Mouse (Mus musculus): ENCODE measurements around the gene Cyp2d11. TPM values are rescaled to one million over a fixed set of nuclear protein-coding genes. Genes with fewer than 3 reads are reported as not detected.
A peak's percentile ranks its signal among the peaks of the same experiment; 100 is the strongest.

The Cyp2d11 gene
- polyA plus RNA-seq, 1 experiment, result not detected

DNA sequence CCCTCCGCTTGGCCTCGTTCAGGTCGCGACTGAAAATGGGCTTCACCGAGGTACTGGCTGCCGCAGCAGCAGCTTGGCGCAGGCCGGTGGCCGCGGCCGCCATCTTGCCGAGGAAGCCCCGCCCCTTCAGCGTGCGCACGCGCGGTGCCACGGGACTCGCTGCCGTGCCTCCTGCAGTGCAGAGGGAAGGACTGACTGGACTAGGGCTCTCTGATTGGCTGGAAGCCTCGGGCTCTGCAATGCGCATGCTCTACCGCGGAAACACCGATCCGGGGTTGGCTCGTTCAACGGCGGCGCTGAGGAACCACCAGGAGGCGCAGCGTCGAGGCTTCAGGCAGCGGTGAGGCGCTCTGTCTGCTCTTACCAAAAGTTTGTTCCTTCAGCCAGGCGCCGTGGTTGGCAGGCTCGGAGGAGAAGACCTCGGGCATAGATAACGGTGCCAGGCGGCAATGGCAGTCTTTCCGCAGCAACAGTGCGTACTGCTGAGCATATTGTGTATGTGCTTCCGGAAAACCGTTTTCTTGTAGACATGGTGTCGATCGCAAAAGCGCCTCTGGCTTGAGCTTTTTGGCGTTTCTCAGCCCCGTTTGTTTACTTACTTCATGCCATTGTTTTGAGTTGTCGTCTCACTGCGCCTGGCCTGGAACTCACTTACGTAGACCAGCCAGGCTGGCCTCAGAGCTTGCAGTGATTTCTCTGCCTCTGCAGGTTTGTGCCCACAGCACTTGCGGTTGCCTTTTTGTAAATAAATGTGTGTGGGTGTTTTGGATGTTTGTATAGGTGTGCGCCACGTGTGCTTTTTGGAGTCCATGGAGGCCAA lies 39.5 kb downstream of the Cyp2d11 start, which contains the start of gene Ndufa6:
Gene Ndufa6, minus strand, starts transcription at position 197 of the 820 bp plus-strand sequence.
- TF ChIP-seq POLR2A (IDR thresholded peaks at IDR 0.05; ENCODE audit: borderline replicate concordance, low read depth, low read length) (peak; percentile 96), CTCF (IDR thresholded peaks at IDR 0.05; ENCODE audit: low read depth, low read length) (peak; percentile 41; the same call in 1 of the 2 replicates)
- H3K4me3 ChIP-seq (ENCODE audit: insufficient read depth, low read length), result peak within 1 kb of the TSS; percentile 77
- peak within 1 kb of the TSS; percentile 70 for H3K27ac ChIP-seq (ENCODE audit: insufficient read depth, low read depth, low read length)
- peaks cover 10% of the 10 kb centered on the region for H3K4me1 ChIP-seq (ENCODE audit: control insufficient read depth, insufficient read depth, low read length)

- TF ChIP-seq POLR2A (IDR thresholded peaks at IDR 0.05; ENCODE audit: borderline replicate concordance, low read depth, low read length), result no peak
- no peak for TF ChIP-seq CTCF (IDR thresholded peaks at IDR 0.05; ENCODE audit: low read depth, low read length)
- Histone ChIP-seq H3K4me3 (ENCODE audit: insufficient read depth, low read length) (peak overlapping the region; percentile 71), H3K27ac (ENCODE audit: insufficient read depth, low read depth, low read length) (peak overlapping the region; percentile 8), H3K4me1 (ENCODE audit: control insufficient read depth, insufficient read depth, low read length) (peaks cover 15% of the 10 kb centered on the region)
These were observed 40.1 kb downstream of the Cyp2d11 start for GRCm38 (mm10) chr15:82353745-82354113.

DNA sequence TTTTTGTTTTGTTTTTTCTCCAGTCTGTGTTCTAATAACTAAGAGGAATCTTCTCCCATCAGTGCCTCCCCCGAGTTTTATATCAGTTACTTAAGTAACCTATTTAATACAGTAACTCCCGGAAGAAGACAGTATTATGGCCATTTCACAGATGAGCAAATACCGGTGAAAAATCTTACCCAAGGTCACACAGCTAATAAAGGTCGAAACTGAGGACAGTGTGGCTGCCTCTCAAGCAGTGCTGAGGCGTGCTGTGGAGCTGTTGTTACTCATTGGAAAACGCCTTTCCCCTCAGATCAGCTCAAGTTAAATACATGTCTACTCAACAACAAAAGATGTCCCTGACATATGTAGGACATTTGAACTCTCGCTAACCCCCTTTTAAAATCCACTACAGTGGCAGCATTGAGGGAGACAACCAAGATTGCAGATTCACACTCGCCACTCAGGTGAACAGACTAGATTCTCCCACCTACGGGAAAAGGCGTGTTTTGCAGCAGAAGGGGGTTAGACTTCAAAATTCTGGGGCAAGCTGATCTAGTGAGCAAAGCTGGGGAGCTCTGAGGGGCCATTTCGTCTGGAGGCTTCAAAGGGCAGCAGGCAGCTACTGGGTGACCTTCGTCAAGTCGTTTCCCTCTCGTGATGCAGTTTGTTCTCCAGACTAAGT lies 40.6 kb downstream of the Cyp2d11 start:
- Histone ChIP-seq H3K4me1 (ENCODE audit: control insufficient read depth, insufficient read depth, low read length) (peaks cover 19% of the 10 kb centered on the region), H3K27ac (ENCODE audit: insufficient read depth, low read depth, low read length) (peak overlapping the region; percentile 8; the same call in 1 of the 2 replicates), H3K4me3 (ENCODE audit: insufficient read depth, low read length) (peak overlapping the region; percentile 71)
- no peak for TF ChIP-seq CTCF (IDR thresholded peaks at IDR 0.05; ENCODE audit: low read depth, low read length)
- TF ChIP-seq POLR2A (IDR thresholded peaks at IDR 0.05; ENCODE audit: borderline replicate concordance, low read depth, low read length), result no peak

- Histone ChIP-seq H3K4me3 (ENCODE audit: insufficient read depth, low read length) (no peak overlapping the region), H3K27ac (ENCODE audit: insufficient read depth, low read depth, low read length) (no peak overlapping the region), H3K4me1 (ENCODE audit: control insufficient read depth, insufficient read depth, low read length) (peaks cover 31% of the 10 kb centered on the region)
- TF ChIP-seq CTCF (IDR thresholded peaks at IDR 0.05; ENCODE audit: low read depth, low read length) (no peak), POLR2A (IDR thresholded peaks at IDR 0.05; ENCODE audit: borderline replicate concordance, low read depth, low read length) (no peak)
These were observed 42.3 kb downstream of the Cyp2d11 start for GRCm38 (mm10) chr15:82351480-82351879.

DNA sequence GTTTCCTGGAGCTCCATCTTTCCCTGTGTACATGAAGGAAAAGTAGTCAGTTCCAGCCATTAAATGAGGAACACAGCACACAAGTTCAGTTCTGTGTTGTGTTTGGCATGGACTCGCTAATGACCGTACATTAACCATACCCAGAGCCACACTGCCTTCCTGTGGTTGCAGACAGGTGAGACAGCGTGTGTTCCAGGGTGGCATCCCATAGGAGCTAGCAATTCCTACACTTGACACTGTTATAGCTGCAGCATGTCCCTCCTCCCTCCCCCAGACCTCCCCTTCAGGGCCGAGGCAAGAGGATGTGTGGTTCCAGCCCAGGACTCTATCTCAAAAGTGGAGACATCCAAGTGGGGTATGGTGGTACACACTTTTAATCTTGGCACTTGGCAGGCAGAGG lies 43.5 kb downstream of the Cyp2d11 start:
- TF ChIP-seq CTCF (IDR thresholded peaks at IDR 0.05; ENCODE audit: low read depth, low read length) (no peak), POLR2A (IDR thresholded peaks at IDR 0.05; ENCODE audit: borderline replicate concordance, low read depth, low read length) (no peak)
- Histone ChIP-seq H3K4me3 (ENCODE audit: insufficient read depth, low read length) (no peak overlapping the region), H3K4me1 (ENCODE audit: control insufficient read depth, insufficient read depth, low read length) (peaks cover 32% of the 10 kb centered on the region), H3K27ac (ENCODE audit: insufficient read depth, low read depth, low read length) (no peak overlapping the region)

DNA sequence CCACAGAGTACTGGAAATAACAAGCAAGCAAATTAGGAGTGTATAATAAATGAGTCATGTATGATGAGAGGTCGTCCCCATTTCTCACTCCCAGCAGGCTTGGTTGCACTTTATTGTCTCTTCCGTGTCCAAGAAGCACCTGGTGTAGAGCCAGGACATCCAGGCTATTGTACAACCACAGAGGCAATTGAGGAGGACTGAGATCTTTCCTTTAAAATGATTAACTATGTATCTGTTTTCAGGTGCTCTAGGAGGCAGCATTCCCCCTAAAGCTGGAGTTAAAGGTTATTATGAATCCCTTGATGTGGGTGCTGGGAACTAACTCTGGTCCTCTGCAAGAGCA lies 44.9 kb downstream of the Cyp2d11 start:
- Histone ChIP-seq H3K4me1 (ENCODE audit: control insufficient read depth, insufficient read depth, low read length) (peaks cover 35% of the 10 kb centered on the region), H3K27ac (ENCODE audit: insufficient read depth, low read depth, low read length) (no peak overlapping the region), H3K4me3 (ENCODE audit: insufficient read depth, low read length) (no peak overlapping the region)
- TF ChIP-seq POLR2A (IDR thresholded peaks at IDR 0.05; ENCODE audit: borderline replicate concordance, low read depth, low read length), result no peak

DNA sequence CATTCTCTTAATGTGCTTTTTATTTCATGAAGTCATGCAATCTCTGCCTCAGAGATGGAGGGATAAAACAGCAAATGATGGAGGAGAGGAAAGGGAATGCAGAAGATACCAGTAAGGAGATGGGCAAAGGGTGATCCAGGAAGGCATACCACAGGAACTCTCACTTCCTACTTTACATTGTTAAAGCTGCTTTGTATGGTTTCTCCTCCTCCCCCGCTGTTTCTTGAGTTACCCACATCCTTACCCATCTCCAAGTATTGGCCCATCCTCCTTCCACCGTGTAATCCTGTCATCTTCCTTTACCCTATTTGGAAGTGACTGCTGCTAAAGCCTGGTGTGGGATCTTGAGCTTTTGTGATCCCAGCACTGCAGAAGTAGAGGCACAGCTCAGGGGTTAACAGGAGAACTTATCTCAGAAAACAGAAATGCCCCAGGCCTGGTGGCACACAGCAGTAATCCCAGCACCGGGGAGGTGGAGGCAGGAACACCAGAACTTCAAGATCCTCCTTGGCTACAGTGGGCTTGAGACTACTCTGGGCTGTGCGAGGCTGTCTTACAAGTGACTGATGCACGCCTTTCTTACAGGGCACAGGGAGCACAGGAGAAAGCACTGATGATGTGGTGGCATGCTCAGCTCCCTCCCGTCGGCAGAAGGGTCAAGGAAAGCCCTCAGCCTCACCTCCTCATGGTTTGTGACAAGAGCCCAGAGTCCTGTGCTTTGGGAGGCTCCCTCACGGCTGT lies 45.4 kb downstream of the Cyp2d11 start:
- H3K4me3 ChIP-seq (ENCODE audit: insufficient read depth, low read length), result no peak overlapping the region
- H3K4me1 ChIP-seq (ENCODE audit: control insufficient read depth, insufficient read depth, low read length), result peaks cover 35% of the 10 kb centered on the region
- TF ChIP-seq POLR2A (IDR thresholded peaks at IDR 0.05; ENCODE audit: borderline replicate concordance, low read depth, low read length) (no peak), CTCF (IDR thresholded peaks at IDR 0.05; ENCODE audit: low read depth, low read length) (no peak)
- H3K27ac ChIP-seq (ENCODE audit: insufficient read depth, low read depth, low read length), result peak overlapping the region; percentile 31; the same call in 1 of the 2 replicates

DNA sequence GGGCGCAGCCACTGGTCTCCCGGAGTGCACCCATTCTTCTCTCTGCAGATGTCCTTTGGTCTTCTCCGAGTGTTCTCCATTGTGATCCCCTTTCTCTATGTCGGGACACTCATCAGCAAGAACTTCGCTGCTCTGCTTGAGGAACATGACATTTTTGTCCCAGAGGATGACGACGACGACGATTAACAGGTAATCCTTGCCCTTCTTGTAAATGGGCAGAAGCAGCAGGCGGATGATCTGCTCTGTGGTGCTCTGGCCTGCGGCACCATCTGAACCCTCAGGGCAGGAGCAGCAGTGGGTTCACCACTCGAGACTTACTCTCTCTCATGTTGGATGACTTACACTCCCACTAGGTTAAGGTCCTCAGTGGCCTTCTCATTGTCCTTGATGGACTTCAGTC lies 46.0 kb downstream of the Cyp2d11 start:
- peaks cover 35% of the 10 kb centered on the region for H3K4me1 ChIP-seq (ENCODE audit: control insufficient read depth, insufficient read depth, low read length)
- peak overlapping the region; percentile 79; the same call in 1 of the 2 replicates for H3K4me3 ChIP-seq (ENCODE audit: insufficient read depth, low read length)
- TF ChIP-seq CTCF (IDR thresholded peaks at IDR 0.05; ENCODE audit: low read depth, low read length), result no peak
- TF ChIP-seq POLR2A (IDR thresholded peaks at IDR 0.05; ENCODE audit: borderline replicate concordance, low read depth, low read length), result no peak
- peak overlapping the region; percentile 75; the same call in 1 of the 2 replicates for H3K27ac ChIP-seq (ENCODE audit: insufficient read depth, low read depth, low read length)

GRCm38 (mm10) chr15:82347303-82347676 lies 46.5 kb downstream of the Cyp2d11 start:
- Histone ChIP-seq H3K4me1 (ENCODE audit: control insufficient read depth, insufficient read depth, low read length) (peaks cover 31% of the 10 kb centered on the region), H3K27ac (ENCODE audit: insufficient read depth, low read depth, low read length) (peak overlapping the region; percentile 75), H3K4me3 (ENCODE audit: insufficient read depth, low read length) (peak overlapping the region; percentile 79)
- no peak for TF ChIP-seq CTCF (IDR thresholded peaks at IDR 0.05; ENCODE audit: low read depth, low read length)
- no peak for TF ChIP-seq POLR2A (IDR thresholded peaks at IDR 0.05; ENCODE audit: borderline replicate concordance, low read depth, low read length)
